Mouse (Mus musculus): ENCODE results near the gene Pdha2.

The Pdha2 gene

DNA sequence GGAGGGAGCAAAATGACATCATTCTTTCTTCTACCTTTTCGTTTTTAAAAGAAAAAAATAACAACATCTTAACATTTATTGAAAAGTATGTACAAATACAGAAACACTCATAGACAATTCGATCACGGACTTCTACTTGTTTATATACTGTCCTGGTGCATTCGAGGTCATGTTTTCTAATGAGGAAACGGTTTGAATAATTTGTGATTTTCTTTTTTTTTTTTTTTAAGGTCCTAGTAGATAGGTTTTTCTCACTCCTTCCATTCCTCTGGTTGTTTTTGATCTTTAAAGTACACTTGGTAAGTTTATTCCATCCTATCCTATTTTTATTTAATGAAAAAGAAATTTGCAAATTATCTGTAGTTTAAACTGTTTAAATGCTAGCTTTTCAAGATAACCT, at the start of gene Pdha2:
Gene Pdha2 (minus strand): TSS at position 101 of the 400 bp plus-strand sequence.
- DNase-seq (ENCODE audit: low read depth, low spot score): no peak

DNA sequence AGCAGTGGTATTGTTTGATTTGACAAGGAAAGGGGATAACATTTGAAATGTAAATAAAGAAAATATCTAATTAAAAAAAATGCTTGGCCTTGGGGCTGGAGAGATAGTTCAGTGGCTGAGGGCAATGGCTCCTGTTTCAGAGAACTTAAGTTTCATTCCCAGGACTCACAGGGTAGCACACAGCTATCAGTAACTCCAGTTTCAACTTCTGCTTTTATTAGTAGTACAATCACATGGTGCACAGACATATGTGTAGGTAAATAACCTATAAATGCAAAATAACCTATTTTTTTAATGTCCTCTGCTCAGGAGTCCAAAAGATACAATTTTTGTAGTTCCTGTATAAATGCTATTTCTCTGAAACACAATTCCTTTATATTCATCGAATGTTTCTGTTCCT, 48.4 kb upstream of the Pdha2 start:
- DNase-seq (ENCODE audit: low read depth, low spot score): no peak

DNA sequence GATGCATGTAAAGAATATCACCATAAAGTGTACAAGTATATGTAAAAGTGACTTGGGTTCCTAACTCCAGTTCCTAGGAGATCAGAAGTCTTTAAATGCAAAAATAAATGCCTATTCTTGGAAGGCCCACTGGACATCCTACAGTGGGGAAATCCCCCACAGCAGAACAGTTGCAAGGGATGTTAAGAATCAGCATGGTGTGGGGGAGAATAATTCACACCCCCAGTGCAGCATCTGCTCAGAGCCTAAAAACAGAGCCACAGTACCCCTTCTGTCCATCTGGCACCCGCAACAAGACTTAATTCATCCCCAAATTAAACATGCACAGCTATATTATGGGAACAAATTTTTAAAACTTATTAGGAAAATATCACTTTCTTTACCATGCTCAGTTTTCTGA, 39.3 kb upstream of the Pdha2 start:
- DNase-seq (ENCODE audit: low read depth, low spot score): no peak

DNA sequence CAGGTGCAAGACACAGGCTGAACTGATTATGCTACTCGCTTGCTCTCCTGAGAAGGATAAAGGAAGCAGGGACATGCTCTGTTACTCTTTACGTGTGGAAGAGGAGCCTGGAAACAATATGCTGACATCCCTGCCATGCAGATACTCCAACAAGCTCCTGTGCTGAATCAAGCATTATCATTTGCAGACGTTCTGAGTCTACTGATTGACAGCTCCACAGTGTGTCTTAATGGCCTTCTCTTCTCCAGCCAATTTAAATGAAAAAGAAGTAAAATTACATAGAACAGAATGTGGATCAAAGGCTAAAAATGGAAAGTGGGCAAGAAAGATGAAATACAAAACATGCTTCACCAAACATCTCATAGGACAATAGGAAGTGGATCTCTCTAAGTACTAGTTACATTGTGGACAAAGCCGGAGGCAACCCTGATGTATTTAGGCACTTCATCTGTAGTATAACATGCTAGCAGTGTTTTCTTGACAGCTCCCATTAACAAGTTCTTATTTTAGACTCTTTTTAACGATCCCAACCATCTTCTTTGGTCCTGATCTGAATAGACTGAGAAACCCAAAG, 32.7 kb upstream of the Pdha2 start:
- no peak for DNase-seq (ENCODE audit: low read depth, low spot score)

DNA sequence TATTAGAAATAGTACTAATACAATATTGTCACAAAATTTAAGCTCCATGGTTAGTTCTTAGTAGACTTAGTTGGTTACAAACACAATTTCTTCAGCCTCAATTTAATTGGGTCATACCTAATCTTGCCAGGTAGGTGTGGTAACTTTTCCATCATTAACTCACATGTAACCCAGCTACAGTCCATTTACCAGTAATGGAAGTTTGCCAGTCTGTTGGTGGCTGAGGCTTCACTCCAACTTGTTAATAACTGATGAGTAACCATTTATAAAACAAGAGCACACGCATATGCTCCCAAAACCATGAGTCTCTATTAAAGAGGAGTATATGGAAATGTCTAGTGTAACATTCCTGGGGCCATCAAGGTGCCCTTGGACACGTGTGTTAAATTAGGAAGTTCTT, 25.9 kb upstream of the Pdha2 start:
- no peak for DNase-seq (ENCODE audit: low read depth, low spot score)

DNA sequence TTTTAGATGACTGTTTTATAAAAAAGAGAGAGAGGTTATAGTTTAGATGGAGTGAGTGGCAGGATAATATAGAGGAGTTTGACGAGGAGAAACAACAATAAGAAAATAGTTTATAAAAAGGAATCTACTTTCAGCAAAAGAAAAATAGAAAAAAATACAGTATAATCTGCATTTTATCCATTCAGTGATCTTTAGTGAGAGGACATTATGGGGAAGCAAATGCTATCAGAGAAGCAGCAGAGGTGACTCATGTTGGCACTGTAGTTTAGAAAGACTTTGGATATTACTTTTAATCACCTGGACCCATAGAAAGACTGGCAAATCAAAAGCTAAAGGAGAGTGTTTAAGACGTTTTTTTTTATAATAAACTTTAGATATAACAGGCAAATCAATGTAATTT, 17.0 kb upstream of the Pdha2 start:
- no peak for DNase-seq (ENCODE audit: low read depth, low spot score)

DNA sequence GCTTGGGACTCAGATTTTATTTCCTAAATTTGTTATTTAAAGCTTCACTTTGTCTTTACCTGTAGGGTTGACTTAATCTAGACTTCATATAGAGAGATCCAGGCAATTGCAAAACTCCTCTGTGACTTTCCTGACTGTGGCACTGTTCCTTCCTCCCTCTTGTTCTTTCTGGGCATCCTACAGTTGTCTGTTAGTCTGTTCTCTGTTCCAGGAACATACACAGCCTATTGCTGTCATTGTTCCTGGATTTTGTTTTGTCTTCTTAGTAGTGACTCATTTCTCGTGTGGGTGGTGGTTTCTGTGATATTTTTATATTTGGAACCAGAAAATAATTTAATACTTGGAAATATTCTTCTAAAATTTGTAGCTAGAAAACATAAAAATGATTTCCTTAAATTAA, 10.2 kb upstream of the Pdha2 start:
- no peak for DNase-seq (ENCODE audit: low read depth, low spot score)

DNA sequence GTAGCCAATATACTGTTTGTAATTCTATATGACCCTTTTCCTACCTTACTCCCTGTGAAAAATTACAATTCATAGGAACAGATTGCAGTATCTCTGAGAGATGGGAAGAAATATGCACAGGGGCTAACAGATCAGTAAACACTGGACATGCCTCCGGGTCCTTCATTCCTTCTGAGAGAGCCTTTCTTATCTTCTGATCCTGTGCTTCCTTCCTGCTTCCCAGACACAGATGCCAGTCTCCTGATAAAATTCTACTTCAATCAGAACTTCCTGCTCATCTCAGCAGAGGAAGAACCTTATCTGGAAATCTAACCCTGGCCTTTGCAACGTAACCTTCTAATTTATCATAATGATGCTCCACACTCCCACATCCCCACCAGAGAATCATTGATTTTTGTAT, 6.4 kb upstream of the Pdha2 start:
- DNase-seq (ENCODE audit: low read depth, low spot score): no peak

DNA sequence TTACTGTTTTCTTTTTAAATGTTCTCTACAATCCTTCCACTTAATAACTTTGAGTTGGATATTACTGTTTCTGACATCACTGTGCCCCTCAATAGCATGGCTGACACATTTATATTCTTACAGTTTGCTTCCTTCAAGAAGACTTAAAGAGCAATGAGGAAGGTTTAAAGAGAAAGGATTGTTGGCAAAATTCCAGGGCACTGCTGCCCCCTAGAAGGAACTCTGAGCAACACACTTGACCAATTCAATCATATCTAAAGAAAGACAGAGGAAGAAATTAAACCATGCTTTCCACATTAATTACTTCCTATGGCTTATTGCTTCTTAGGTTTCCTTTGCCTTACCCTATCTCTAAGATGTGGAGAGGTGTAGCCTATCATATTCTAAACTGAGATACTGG, 4.8 kb upstream of the Pdha2 start:
- no peak for DNase-seq (ENCODE audit: low read depth, low spot score)

DNA sequence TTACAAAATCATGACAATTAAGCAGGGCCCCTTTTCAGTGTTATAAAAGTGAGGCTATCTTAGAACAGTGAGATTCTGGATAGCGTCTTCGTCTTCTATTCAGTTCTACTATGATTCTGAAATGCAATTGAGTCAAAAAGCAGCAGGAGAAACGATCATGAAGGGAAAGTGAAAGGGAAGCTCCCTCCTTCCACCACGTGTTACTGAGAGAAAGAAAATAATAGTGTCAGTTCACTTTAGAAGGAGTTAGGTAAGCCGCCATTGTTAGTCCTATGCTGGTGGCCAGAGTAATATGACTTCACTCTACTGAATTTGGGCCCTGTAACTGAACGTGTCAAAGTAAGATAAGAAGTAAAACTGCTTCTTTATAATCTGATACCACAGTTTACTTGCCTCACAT, 4.1 kb upstream of the Pdha2 start:
- DNase-seq (ENCODE audit: low read depth, low spot score): no peak

DNA sequence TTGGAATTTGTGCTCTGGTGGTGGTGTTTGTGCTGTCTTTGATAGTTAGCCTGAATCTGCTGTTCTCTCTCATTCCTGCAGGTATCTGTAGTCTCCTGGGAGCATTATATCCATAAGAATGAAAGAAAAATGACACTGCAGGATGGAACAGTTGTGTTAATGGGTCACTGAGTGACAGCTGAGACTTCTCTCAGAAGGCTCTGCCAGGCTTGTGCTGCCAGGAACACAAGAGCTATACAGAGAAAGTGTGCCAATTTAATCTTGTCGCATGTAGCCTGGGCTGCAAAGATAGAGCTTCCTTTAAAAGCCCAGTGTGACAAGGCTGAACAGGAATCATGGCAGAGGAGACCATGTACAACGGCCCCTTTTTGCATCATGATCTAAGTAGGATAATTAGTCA, 2.6 kb upstream of the Pdha2 start:
- DNase-seq (ENCODE audit: low read depth, low spot score): no peak

DNA sequence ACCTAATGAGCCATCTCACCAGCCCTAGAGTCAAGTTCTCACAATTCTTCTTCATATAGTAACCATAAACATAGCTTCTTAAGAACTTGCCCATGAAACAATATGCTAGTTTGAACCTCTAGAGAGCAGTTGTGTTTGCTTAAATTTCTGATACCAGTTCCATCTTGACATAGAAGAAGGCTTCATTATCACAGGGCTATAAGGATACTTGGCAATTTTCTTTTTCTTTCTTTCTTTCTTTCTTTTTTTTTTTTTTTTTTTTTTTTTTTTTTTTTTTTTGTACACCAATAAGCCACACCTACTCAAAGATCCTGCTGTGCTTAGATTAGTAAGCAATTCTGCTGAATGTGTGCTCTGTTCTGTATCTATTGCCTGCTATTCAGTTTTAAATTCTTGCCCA, 2.0 kb upstream of the Pdha2 start:
- DNase-seq (ENCODE audit: low read depth, low spot score): no peak

DNA sequence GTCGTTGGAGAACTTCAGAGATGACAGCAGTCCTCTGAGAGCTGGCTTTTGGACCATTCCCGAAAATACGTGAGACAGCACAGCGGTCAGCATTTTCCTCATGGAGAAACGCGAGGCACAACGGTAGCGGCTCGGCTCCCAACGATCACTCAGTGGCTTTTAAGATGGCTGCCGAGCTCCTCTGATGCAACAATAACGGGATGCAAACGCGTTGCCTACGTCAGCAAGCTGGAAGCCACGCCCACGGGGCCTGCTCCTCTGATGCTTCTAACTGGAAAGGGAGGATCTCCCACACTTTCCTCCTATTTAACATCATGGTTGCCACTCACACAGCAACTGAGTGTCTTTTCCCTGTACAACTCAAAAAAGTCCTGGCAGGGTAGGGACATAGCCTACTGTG, 511 bp downstream of the Pdha2 start:
- DNase-seq (ENCODE audit: low read depth, low spot score): no peak

DNA sequence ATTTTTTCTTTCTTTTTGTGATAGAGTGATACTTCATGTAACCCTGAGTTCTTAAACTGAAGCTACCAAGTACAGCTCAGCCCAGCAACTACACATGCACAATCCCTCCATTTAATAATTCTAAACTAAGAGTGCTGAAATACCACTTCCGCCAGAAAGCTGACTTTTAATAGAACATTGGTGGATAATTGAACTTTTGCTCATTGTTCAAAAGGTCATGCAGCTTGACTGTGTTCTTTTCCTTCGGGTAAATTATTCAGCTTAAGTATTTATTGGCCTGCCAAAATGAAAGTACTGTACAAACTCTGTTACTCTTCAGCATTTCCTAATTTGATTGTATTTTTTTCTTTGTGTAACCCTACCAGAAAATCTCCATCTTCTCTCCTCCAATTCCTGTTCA, 10.4 kb downstream of the Pdha2 start:
- DNase-seq (ENCODE audit: low read depth, low spot score): no peak

DNA sequence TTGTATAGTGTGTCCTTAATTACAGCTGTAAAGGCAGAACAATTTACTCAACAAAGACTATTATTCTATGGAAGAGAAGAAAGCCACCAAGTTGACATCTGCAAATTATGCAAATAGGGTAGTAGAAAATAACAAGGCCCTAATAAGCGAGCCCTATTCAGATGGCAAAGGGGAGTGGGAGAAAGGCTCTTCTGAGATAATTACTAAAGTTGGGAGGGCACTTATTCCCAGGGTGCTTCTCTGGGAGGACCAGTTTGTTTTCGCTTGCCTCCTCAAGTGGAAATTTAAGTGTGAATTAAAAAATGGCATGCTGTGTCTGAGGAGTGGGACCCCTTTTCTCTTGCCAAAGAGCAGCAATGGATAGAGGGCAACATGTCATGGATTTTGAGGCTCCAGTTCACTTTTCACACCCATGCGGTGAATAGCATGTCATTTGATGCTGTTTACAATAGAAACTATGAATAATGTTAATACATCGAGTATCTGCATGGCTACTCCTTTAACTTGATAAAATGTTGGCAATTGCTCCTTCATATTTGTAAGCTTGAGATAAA, 14.8 kb downstream of the Pdha2 start:
- DNase-seq (ENCODE audit: low read depth, low spot score): no peak

DNA sequence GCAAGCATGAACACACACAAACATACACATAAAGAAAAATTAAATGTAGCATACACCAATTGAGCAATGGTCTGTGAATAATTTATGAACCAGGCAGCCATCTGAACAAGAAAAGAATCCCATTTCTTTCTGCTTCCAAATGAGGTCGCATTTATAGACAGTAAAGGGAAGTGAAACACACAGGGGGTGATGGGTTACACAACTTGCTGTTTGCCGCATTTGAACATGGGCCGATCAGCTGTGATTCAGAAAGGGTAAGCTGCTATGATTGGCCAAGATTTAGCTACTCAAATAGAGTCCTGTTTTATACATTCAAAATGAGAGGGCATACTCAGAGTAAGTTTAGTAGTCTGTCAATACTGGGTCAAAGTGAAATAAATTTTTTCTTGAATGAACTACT, 20.5 kb downstream of the Pdha2 start:
- no peak for DNase-seq (ENCODE audit: low read depth, low spot score)

DNA sequence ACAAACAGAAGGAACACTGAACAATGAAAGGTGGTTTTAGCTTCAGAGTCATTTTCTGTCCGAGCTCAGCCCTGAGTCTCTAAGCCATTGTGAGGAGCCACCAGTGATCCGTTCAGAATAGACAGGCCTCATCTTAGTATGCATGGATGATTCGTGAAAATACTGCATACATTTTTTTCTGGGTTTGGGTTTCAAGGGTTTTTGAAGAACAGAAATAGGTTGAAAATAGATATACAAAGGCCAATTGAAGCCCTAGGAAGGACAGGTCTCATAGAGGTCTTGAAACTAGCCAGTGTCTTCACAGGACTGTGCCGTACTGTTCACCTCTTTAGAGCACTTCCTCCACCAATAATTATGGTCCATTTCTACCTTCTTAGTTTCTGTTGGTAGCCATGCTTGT, 21.7 kb downstream of the Pdha2 start:
- DNase-seq (ENCODE audit: low read depth, low spot score): no peak

DNA sequence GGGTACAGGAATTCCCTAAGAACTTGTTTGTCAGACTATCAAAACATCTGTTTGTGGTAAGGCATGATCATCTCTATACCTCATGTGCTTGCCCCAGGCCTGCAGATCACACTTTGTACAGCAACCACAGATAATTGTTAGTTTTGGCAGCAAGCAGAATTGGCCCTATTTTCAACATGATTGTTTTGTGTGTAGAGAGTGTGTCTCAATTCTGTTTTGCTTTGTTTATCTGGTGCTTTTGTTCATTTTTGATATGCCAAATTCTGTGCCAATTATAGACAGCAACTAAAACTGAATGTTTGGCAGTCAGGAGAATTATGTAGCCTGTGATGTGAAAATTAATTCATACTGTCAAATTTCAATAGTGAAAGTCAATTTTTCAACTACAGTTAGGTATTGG, 51.2 kb downstream of the Pdha2 start:
- DNase-seq (ENCODE audit: low read depth, low spot score): no peak

Data from retina, postnatal 7 days (tissue).